Mouse (Mus musculus) liver, embryonic 16.5 days (tissue): ENCODE measurements around the gene Upf2. TPM values are rescaled to one million over a fixed set of nuclear protein-coding genes. Genes with fewer than 3 reads are reported as not detected.
A peak's percentile ranks its signal among the peaks of the same experiment; 100 is the strongest.
"Not testable (repeated sequence)": the region's sequence is repeated elsewhere in the genome, so short reads cannot be mapped to it uniquely, and the experiment has no call there.

Source experiments
- ATAC-seq: fragments of 200-750 bp; cut with Nextera tagmentation; 2 replicates; pipeline ENCODE4 v1.8.0; 2017; ENCODE audit warnings: low read depth, mild to moderate bottlenecking, moderate number of reproducible peaks, moderate library complexity
- H3K27ac ChIP-seq: fragments of 300-500 bp; sonication (generic); 2 replicates; pipeline ENCODE4 v1.5.1; 2014; ENCODE audit warnings: mild to moderate bottlenecking, low read length
- H3K27me3 ChIP-seq: fragments of 300-500 bp; sonication (generic); 2 replicates; pipeline ENCODE4 v1.6.1; 2014; ENCODE audit warnings: low read depth, low read length, mixed read lengths; ENCODE audit not compliant: control insufficient read depth, insufficient read depth
- H3K36me3 ChIP-seq: fragments of 300-500 bp; sonication (generic); 2 replicates; pipeline ENCODE4 v1.6.1; 2014; ENCODE audit warnings: mild to moderate bottlenecking; ENCODE audit not compliant: control insufficient read depth, insufficient read depth
- H3K4me1 ChIP-seq: fragments of 300-500 bp; sonication (generic); 2 replicates; pipeline ENCODE4 v1.6.1; 2014; ENCODE audit warnings: low read depth, low read length, mixed read lengths; ENCODE audit not compliant: control insufficient read depth
- H3K4me2 ChIP-seq: fragments of 300-500 bp; sonication (generic); 2 replicates; pipeline ENCODE4 v1.6.1; 2014; ENCODE audit warnings: low read depth, low read length, mixed read lengths
- H3K4me3 ChIP-seq: fragments of 300-500 bp; sonication (generic); 2 replicates; pipeline ENCODE4 v1.5.1; 2014; ENCODE audit warnings: low read depth, mild to moderate bottlenecking, low read length
- H3K9ac ChIP-seq: fragments of 300-500 bp; sonication (generic); 2 replicates; pipeline ENCODE4 v1.6.1; 2014; ENCODE audit warnings: low read depth, low read length
- H3K9me3 ChIP-seq: fragments of 300-500 bp; sonication (generic); replicated peaks from 2 replicates; pipeline ENCODE4 v1.6.1; 2016; ENCODE audit warnings: low read length; ENCODE audit not compliant: control insufficient read depth
- WGBS: fragments of 180-500 bp; shearing (Covaris S2); extraction: QIAGEN DNeasy Blood & Tissue Kit; methylation state at CpG from one replicate; pipeline ENCODE4 v1.1.7; 2014; ENCODE audit not compliant: insufficient replicate concordance; 5-methylcytosine and 5-hydroxymethylcytosine counted together
- polyA plus RNA-seq: library from polyadenylated mRNA; unstranded; fragments of >200 nt; fragmentation: Nextera tagmentation; extraction: Ambion mirVana; gene quantifications from 2 replicates; pipeline ENCODE4 v1.2.1, GENCODE M21; 2015

Upf2 gene
- polyA plus RNA-seq, 1 experiment from 2014 or later = 4.1 TPM

- Histone ChIP-seq H3K4me1 (no peaks in the 10 kb centered on the region), H3K27me3 (peaks cover 3% of the 10 kb centered on the region; the same call in 1 of the 2 replicates), H3K4me3 (no peak overlapping the region), H3K9me3 (no peaks in the 10 kb centered on the region), H3K36me3 (no peaks in the 10 kb centered on the region), H3K4me2 (no peak overlapping the region), H3K27ac (no peak overlapping the region), H3K9ac (no peak overlapping the region)
- peak; percentile 22; the same call in 1 of the 2 replicates for ATAC-seq
- WGBS = 81% methylated on average over 1 of the region's 1 CpGs
These were observed 132.4 kb downstream of the Upf2 start for GRCm38 (mm10) chr2:6083696-6084095.

- WGBS = 54% methylated on average over 19 of the region's 19 CpGs
- H3K36me3 ChIP-seq = no peaks in the 10 kb centered on the region
These were observed 134.6 kb downstream of the Upf2 start for GRCm38 (mm10) chr2:6085622-6086530.

GRCm38 (mm10) chr2:6087151-6087550 lies 135.9 kb downstream of the Upf2 start:
- no peak overlapping the region for H3K4me2 ChIP-seq

More at GRCm38 (mm10) chr2:6085622-6086530, 134.6 kb downstream of the Upf2 start:
- 0 out of 2 replicates have a peak, but pooled peaks have one; percentile 27 for ATAC-seq
- H3K4me3 ChIP-seq = no peak overlapping the region
- no peak overlapping the region for H3K27ac ChIP-seq
- no peaks in the 10 kb centered on the region for H3K9me3 ChIP-seq
- no peaks in the 10 kb centered on the region for H3K4me1 ChIP-seq
- no peak overlapping the region for H3K4me2 ChIP-seq
- H3K9ac ChIP-seq = no peak overlapping the region
- H3K27me3 ChIP-seq = no peaks in the 10 kb centered on the region

GRCm38 (mm10) chr2:6089941-6090340 lies 138.7 kb downstream of the Upf2 start:
- not testable (repeated sequence) for ATAC-seq, H3K4me3 ChIP-seq, H3K27me3 ChIP-seq, H3K27ac ChIP-seq, H3K9ac ChIP-seq, H3K9me3 ChIP-seq, H3K4me1 ChIP-seq, H3K36me3 ChIP-seq, H3K4me2 ChIP-seq
- WGBS = 68% methylated on average over 16 of the region's 16 CpGs

More at GRCm38 (mm10) chr2:6087151-6087550, 135.9 kb downstream of the Upf2 start:
- Histone ChIP-seq H3K27ac (no peak overlapping the region), H3K4me1 (no peaks in the 10 kb centered on the region), H3K9ac (no peak overlapping the region), H3K27me3 (no peaks in the 10 kb centered on the region), H3K9me3 (no peaks in the 10 kb centered on the region), H3K36me3 (no peaks in the 10 kb centered on the region), H3K4me3 (no peak overlapping the region)
- WGBS = 64% methylated on average over 5 of the region's 5 CpGs
- no peak for ATAC-seq

GRCm38 (mm10) chr2:6097113-6097716 lies 145.9 kb downstream of the Upf2 start:
- Histone ChIP-seq H3K9me3 (no peaks in the 10 kb centered on the region), H3K27me3 (peaks cover 21% of the 10 kb centered on the region), H3K4me1 (no peaks in the 10 kb centered on the region), H3K27ac (no peak overlapping the region), H3K36me3 (no peaks in the 10 kb centered on the region), H3K4me2 (no peak overlapping the region), H3K4me3 (no peak overlapping the region), H3K9ac (no peak overlapping the region)
- no peak for ATAC-seq
- WGBS = 56% methylated on average over 7 of the region's 7 CpGs

- Histone ChIP-seq H3K9me3 (no peaks in the 10 kb centered on the region), H3K4me1 (no peaks in the 10 kb centered on the region), H3K4me2 (no peak overlapping the region), H3K36me3 (no peaks in the 10 kb centered on the region), H3K4me3 (no peak overlapping the region), H3K9ac (no peak overlapping the region), H3K27me3 (peaks cover 21% of the 10 kb centered on the region), H3K27ac (no peak overlapping the region)
- WGBS = 34% methylated on average over 6 of the region's 6 CpGs
- ATAC-seq = no peak
These were observed 147.7 kb downstream of the Upf2 start for GRCm38 (mm10) chr2:6098924-6099323.

GRCm38 (mm10) chr2:6099443-6099842 lies 148.2 kb downstream of the Upf2 start:
- Histone ChIP-seq H3K4me1 (no peaks in the 10 kb centered on the region), H3K27me3 (peaks cover 21% of the 10 kb centered on the region), H3K27ac (no peak overlapping the region), H3K4me3 (no peak overlapping the region), H3K9me3 (no peaks in the 10 kb centered on the region), H3K9ac (no peak overlapping the region), H3K36me3 (no peaks in the 10 kb centered on the region), H3K4me2 (no peak overlapping the region)
- 54% methylated on average over 9 of the region's 9 CpGs for WGBS
- no peak for ATAC-seq

- peak overlapping the region; percentile 7; the same call in 1 of the 2 replicates for H3K4me3 ChIP-seq
These were observed 148.9 kb downstream of the Upf2 start for GRCm38 (mm10) chr2:6100027-6100749.

More at GRCm38 (mm10) chr2:6100027-6100749, 148.9 kb downstream of the Upf2 start:
- Histone ChIP-seq H3K27me3 (peaks cover 21% of the 10 kb centered on the region), H3K27ac (no peak overlapping the region), H3K36me3 (no peaks in the 10 kb centered on the region), H3K9me3 (no peaks in the 10 kb centered on the region), H3K4me1 (no peaks in the 10 kb centered on the region), H3K4me2 (peak overlapping the region; percentile 24), H3K9ac (no peak overlapping the region)
- no peak for ATAC-seq
- 10% methylated on average over 50 of the region's 51 CpGs for WGBS
